Mouse (Mus musculus) myocyte (in vitro differentiated cells): ENCODE results near the gene Pttg1. TPM values are rescaled to one million over a fixed set of nuclear protein-coding genes. Genes with fewer than 3 reads are reported as not detected.

Source experiments
- H3K27me3 ChIP-seq: one replicate; pipeline ENCODE4 v1.6.1; 2011; ENCODE audit not compliant: control insufficient read depth, insufficient read depth, insufficient read length
- H3K36me3 ChIP-seq: one replicate; pipeline ENCODE4 v1.6.1; 2011; ENCODE audit not compliant: control insufficient read depth, insufficient read depth
- H3K4me2 ChIP-seq: one replicate; pipeline ENCODE4 v1.6.1; 2011; ENCODE audit warnings: low read depth, control low read depth
- H3K4me3 ChIP-seq: one replicate; pipeline ENCODE4 v1.5.1; 2011; ENCODE audit warnings: mild to moderate bottlenecking, control low read depth, moderate library complexity
- H3K79me2 ChIP-seq: one replicate; pipeline ENCODE4 v1.6.1; 2011; ENCODE audit not compliant: control insufficient read depth, insufficient read depth
- H3ac ChIP-seq: one replicate; pipeline ENCODE4 v1.6.1; 2011; ENCODE audit not compliant: control insufficient read depth, insufficient read length
- CEBPB ChIP-seq: IDR thresholded peaks from 2 replicates; pipeline ENCODE4 v1.6.1; 2011; ENCODE audit warnings: mild to moderate bottlenecking, moderate library complexity; ENCODE audit not compliant: poor library complexity, insufficient read depth, severe bottlenecking
- E2F4 ChIP-seq: IDR thresholded peaks from one replicate; pipeline ENCODE4 v1.6.1; 2011; ENCODE audit warnings: mild to moderate bottlenecking, control low read depth, moderate library complexity; ENCODE audit not compliant: insufficient read depth
- MAX ChIP-seq: IDR thresholded peaks from one replicate; pipeline ENCODE4 v1.6.1; 2011; ENCODE audit warnings: low read depth, mild to moderate bottlenecking, control low read depth
- MYOD1 ChIP-seq, 3 experiments: IDR thresholded peaks; one replicate each; pipeline ENCODE4 v1.6.1; 2011; ENCODE audit warnings: control low read depth in 2 of 3, low read depth in 2 of 3, mild to moderate bottlenecking in 2 of 3, moderate library complexity in 1 of 3; ENCODE audit not compliant: insufficient read length in 2 of 3, control insufficient read depth in 1 of 3
- MYOG ChIP-seq, 3 experiments: IDR thresholded peaks; one replicate each; pipeline ENCODE4 v1.6.1; 2011; ENCODE audit warnings: control low read depth in 2 of 3, low read depth in 2 of 3, mild to moderate bottlenecking in 2 of 3; ENCODE audit not compliant: insufficient read length in 2 of 3, control insufficient read depth in 1 of 3, insufficient read depth in 1 of 3
- POLR2A ChIP-seq: IDR thresholded peaks from one replicate; pipeline ENCODE4 v1.6.1; 2011; ENCODE audit warnings: low read depth, mild to moderate bottlenecking, control low read depth, moderate library complexity; ENCODE audit not compliant: insufficient read length
- POLR2AphosphoS2 ChIP-seq: IDR thresholded peaks from one replicate; pipeline ENCODE4 v1.6.1; 2011; ENCODE audit warnings: low read depth, control low read depth; ENCODE audit not compliant: insufficient read length
- REST ChIP-seq: IDR thresholded peaks from one replicate; pipeline ENCODE4 v1.6.1; 2011; ENCODE audit warnings: mild to moderate bottlenecking, control low read depth, moderate library complexity; ENCODE audit not compliant: insufficient read depth, insufficient read length
- SRF ChIP-seq: IDR thresholded peaks from one replicate; pipeline ENCODE4 v1.6.1; 2011; ENCODE audit warnings: low read depth; ENCODE audit not compliant: control insufficient read depth, insufficient read length
- TCF12 ChIP-seq: IDR thresholded peaks from one replicate; pipeline ENCODE4 v1.6.1; 2011; ENCODE audit warnings: mild to moderate bottlenecking, control low read depth; ENCODE audit not compliant: poor library complexity, insufficient read depth, severe bottlenecking
- TCF3 ChIP-seq: IDR thresholded peaks from one replicate; pipeline ENCODE4 v1.6.1; 2011; ENCODE audit warnings: low read depth, control low read depth; ENCODE audit not compliant: insufficient read length
- USF1 ChIP-seq: IDR thresholded peaks from one replicate; pipeline ENCODE4 v1.6.1; 2011; ENCODE audit warnings: low read depth, mild to moderate bottlenecking, control low read depth, moderate library complexity
- polyA plus RNA-seq: library from polyadenylated mRNA; unstranded; fragments of >200 nt; fragmentation: generic; extraction: Trizol; gene quantifications from one replicate; pipeline ENCODE4 v1.2.1, GENCODE M21; 2012; ENCODE audit warnings: missing spikeins

Gene Pttg1
- polyA plus RNA-seq, 1 experiment: 105 TPM

DNA sequence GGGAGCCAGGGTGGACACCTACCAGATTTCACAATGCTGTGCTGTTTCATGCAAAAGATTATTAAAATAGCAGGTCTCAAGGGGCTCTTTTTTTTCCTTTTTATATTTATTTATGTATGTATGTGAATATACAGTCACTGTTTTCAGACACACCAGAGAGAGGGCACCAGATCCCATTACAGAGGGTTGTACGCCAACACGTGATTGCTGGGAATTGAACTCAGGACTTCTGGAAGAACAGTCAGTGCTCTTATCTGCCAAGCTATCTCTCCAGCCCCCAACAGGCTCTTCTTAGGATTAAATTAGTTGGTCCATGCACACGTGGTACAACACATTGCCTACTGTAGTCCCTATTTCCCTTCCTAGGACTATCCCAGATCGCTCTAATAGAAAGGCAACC is 32.7 kb downstream of the Pttg1 start:
- no peaks in the 10 kb centered on the region for H3K27me3 ChIP-seq
- H3ac ChIP-seq: no peak overlapping the region
- no peak overlapping the region for H3K4me2 ChIP-seq
- no peak overlapping the region for H3K4me3 ChIP-seq
- no peaks in the 10 kb centered on the region for H3K79me2 ChIP-seq
- H3K36me3 ChIP-seq: no peaks in the 10 kb centered on the region
- TF ChIP-seq USF1 (no peak), MAX (no peak), MYOG (IDR thresholded peaks at IDR 0.05; ENCODE audit: control insufficient read depth in 1 of 3, insufficient read depth in 1 of 3, insufficient read length in 2 of 3, low read depth in 2 of 3) (no peak), CEBPB (no peak), TCF3 (no peak), MYOD1 (IDR thresholded peaks at IDR 0.05; ENCODE audit: control insufficient read depth in 1 of 3, insufficient read length in 2 of 3, low read depth in 2 of 3) (no peak), REST (no peak), POLR2AphosphoS2 (no peak), POLR2A (no peak), TCF12 (no peak), SRF (no peak), E2F4 (no peak)

DNA sequence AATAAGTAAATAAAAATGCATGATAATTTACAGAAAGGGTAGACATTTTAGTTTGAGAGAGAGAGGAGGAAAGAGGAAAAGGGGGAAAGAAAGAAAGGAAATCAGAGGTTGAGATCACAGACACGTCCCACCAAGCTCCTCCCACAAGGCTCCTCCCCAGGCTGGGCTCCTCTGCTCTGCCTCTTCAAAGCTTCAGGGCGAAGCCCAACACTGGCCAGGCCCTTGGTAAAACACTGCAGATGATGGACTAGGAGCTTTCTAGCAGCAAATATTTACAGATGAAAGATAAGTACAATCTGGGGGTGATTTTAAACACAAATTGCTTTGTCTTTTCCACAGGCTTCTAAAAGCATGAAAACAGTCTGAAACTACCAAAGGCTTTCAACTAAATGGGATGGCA is 33.3 kb downstream of the Pttg1 start:
- no peak overlapping the region for H3K4me2 ChIP-seq
- no peaks in the 10 kb centered on the region for H3K27me3 ChIP-seq
- no peak for TF ChIP-seq USF1
- TF ChIP-seq TCF12: no peak
- TF ChIP-seq POLR2A: no peak
- no peak for TF ChIP-seq MYOG (IDR thresholded peaks at IDR 0.05; ENCODE audit: control insufficient read depth in 1 of 3, insufficient read depth in 1 of 3, insufficient read length in 2 of 3, low read depth in 2 of 3)
- no peak for TF ChIP-seq SRF
- TF ChIP-seq MAX: no peak
- no peak overlapping the region for H3ac ChIP-seq
- H3K79me2 ChIP-seq: no peaks in the 10 kb centered on the region
- no peak overlapping the region for H3K4me3 ChIP-seq
- no peaks in the 10 kb centered on the region for H3K36me3 ChIP-seq

DNA sequence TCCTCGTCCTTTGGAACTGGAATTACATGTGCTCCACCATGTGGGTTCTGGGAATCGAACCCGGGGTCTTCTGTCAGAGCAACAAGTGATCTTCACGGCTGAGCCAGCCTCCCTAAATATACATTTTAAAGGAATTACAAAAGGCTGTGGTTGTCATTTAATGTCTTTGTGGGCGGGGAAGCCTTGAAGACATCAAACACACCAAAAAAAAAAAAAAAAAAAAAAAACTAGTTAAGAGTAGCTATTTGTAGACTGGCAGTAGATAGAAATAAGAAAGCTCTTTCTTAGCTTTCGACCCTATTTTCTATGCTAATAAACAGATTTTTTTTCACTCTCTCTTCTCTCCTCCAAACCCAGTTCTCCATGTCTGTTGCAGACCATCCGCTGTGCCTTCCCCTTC is 36.9 kb downstream of the Pttg1 start:
- TF ChIP-seq SRF: no peak
- TF ChIP-seq REST: no peak
- TF ChIP-seq POLR2AphosphoS2: no peak
- no peak for TF ChIP-seq CEBPB
- no peak for TF ChIP-seq TCF12
- no peak for TF ChIP-seq MYOG (IDR thresholded peaks at IDR 0.05; ENCODE audit: control insufficient read depth in 1 of 3, insufficient read depth in 1 of 3, insufficient read length in 2 of 3, low read depth in 2 of 3)
- TF ChIP-seq MYOD1 (IDR thresholded peaks at IDR 0.05; ENCODE audit: control insufficient read depth in 1 of 3, insufficient read length in 2 of 3, low read depth in 2 of 3): no peak
- no peak for TF ChIP-seq MAX
- TF ChIP-seq E2F4: no peak
- no peak for TF ChIP-seq USF1
- TF ChIP-seq POLR2A: no peak
- TF ChIP-seq TCF3: no peak
- Histone ChIP-seq H3K36me3 (no peaks in the 10 kb centered on the region), H3K4me2 (no peak overlapping the region), H3K79me2 (no peaks in the 10 kb centered on the region), H3K4me3 (no peak overlapping the region), H3K27me3 (no peaks in the 10 kb centered on the region), H3ac (no peak overlapping the region)

DNA sequence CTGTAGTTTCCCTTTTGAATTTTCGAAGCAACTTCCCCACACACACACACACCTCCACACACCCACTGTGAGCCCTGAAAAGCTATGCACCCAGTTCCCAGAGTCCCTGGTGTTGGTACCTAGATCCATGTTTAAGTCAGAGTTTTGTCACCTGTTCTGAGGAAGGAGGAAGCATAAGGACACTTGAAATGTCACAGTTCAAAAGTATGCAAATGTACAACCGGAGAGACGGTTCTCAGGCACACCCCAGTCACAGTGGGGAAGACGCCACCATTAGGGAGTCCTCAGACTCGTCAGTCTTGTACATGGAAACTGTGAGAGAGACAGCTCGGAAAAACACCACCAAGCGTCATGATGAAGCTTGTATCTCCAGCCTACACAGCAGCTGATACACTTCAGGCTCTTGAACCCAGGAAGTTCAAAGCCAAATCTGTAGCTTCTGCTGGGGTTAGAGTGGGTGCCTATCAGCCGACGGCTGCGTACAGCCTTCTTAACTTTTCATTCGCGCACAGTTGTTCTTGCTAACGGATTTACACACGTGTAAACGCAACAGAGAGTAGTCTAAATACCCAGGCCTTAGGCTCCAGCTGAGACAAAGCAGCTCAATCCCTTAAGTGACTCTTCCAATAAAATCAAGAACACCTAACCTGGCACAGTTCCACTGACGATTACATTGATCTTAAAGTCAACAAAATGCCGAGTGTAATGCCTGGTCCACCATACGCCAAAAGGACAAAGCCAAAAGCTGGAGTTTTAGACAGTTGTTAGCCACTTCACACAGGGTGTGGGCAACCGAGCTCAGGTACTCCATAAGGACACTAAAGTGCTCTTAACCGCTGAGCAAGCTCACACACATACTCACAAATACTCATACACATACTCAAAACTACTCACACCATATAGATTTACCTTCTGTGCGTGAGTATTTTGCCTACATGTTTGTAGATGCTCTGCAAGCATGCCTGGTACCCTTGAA is 37.6 kb downstream of the Pttg1 start:
- Histone ChIP-seq H3K36me3 (no peaks in the 10 kb centered on the region), H3K79me2 (no peaks in the 10 kb centered on the region), H3ac (no peak overlapping the region), H3K4me2 (no peak overlapping the region), H3K4me3 (no peak overlapping the region), H3K27me3 (no peaks in the 10 kb centered on the region)
- no peak for TF ChIP-seq TCF3
- no peak for TF ChIP-seq SRF
- no peak for TF ChIP-seq MYOD1 (IDR thresholded peaks at IDR 0.05; ENCODE audit: control insufficient read depth in 1 of 3, insufficient read length in 2 of 3, low read depth in 2 of 3)
